ENCODE assay signal across 8 mouse cellular contexts in the genomic region with DNA sequence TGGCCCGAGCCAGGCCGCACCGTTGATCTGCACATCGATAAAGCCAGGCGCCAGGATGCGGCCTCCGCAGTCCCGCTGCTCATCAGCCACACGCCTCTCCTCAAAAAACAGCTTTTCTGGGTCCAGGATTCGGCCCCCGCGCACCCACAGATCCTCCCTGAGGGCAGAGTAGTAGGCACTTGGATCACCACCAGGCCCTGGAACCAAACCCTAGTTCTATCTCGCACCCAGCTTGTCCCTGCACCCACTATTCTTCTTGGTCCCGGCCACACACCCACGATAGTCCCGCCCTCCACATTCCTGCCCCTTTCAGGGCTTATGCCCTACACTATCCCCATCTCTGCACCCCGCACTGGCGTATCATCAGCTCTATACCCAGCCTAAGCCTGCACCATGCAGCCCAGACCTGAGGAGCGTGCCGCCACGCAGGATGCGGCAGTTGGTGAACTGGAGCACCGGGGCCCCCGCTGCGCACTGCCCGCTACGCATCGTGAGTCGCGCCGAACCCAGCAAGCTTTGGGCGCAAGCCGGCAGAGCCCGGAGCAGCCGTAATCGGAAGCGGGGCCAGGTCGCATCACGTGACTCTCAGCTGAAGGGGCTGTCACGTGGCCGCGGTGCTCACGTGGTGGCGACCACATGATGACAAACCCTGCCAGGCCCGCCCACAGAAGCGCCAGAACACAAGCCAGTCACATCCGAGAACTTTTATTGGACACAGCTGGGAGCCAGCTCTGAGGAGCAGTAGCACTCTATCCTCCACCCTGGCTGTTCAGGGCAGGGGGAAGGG. TPM values are rescaled to one million over a fixed set of nuclear protein-coding genes. Genes with fewer than 3 reads are reported as not detected.
A peak's percentile ranks its signal among the peaks of the same experiment; 100 is the strongest.
DNase-seq lines count a peak whose midpoint lies in the region; ATAC-seq and TF ChIP-seq lines count a peak whose summit lies in the region.

Amdhd2 (minus strand) TSS at position 591 of the 787 bp plus-strand sequence.

- H3K27me3 ChIP-seq in C2C12 (ENCODE audit: control insufficient read depth, insufficient read depth, insufficient read length): no peaks in the 10 kb centered on the region
- no peaks in the 10 kb centered on the region for H3K27me3 ChIP-seq in erythroblast, embryonic 14.5 days (ENCODE audit: control insufficient read depth)
- no peaks in the 10 kb centered on the region for H3K27me3 ChIP-seq in heart, embryonic 11.5 days (ENCODE audit: control insufficient read depth, insufficient read depth, low read length)
- H3K27me3 ChIP-seq in kidney, embryonic 16.5 days (ENCODE audit: insufficient read depth, low read length): no peaks in the 10 kb centered on the region
- no peaks in the 10 kb centered on the region for H3K27me3 ChIP-seq in liver, adult 2 months (ENCODE audit: control insufficient read depth, insufficient read depth, low read length)
- H3K27me3 ChIP-seq in myocyte (ENCODE audit: control insufficient read depth, insufficient read depth, insufficient read length): no peaks in the 10 kb centered on the region
- H3K27me3 ChIP-seq in splenic B cell, adult 2 months (ENCODE audit: control insufficient read depth, insufficient read depth, low read length, poor library complexity, severe bottlenecking): no peaks in the 10 kb centered on the region

- peaks cover 25% of the 10 kb centered on the region for H3K79me3 ChIP-seq in C2C12 (ENCODE audit: low read depth)

- H3K27ac ChIP-seq in heart, embryonic 11.5 days (ENCODE audit: low read depth, low read length): peak within 1 kb of the TSS; percentile 84
- H3K27ac ChIP-seq in kidney, embryonic 16.5 days (ENCODE audit: low read length): peak within 1 kb of the TSS; percentile 86
- H3K27ac ChIP-seq in liver, adult 2 months (replicated peaks; ENCODE audit: insufficient read depth, low read depth, low read length): peak within 1 kb of the TSS; percentile 45

- peak within 1 kb of the TSS; percentile 48 for H3K4me3 ChIP-seq in C2C12 (ENCODE audit: insufficient read depth, poor library complexity, severe bottlenecking)
- peak within 1 kb of the TSS; percentile 80 for H3K4me3 ChIP-seq in erythroblast, embryonic 14.5 days (replicated peaks)
- peak within 1 kb of the TSS; percentile 82 for H3K4me3 ChIP-seq in heart, embryonic 11.5 days (ENCODE audit: low read depth, low read length)
- peak within 1 kb of the TSS; percentile 79 for H3K4me3 ChIP-seq in kidney, embryonic 16.5 days (ENCODE audit: low read length)
- peak within 1 kb of the TSS; percentile 64 for H3K4me3 ChIP-seq in liver, adult 2 months (ENCODE audit: insufficient read depth, low read depth, low read length)
- peak within 1 kb of the TSS; percentile 56 for H3K4me3 ChIP-seq in myocyte

- TF ChIP-seq POLR2A in brain, embryonic 14.5 days (IDR thresholded peaks at IDR 0.05; ENCODE audit: borderline replicate concordance, extremely low read depth, insufficient read depth, insufficient read length, poor library complexity, severe bottlenecking): peak; percentile 20; the same call in 1 of the 2 replicates
- 0 out of 2 replicates have a peak, but pooled peaks have one; percentile 16 for TF ChIP-seq POLR2A in liver, adult 2 months (IDR thresholded peaks at IDR 0.05; ENCODE audit: extremely low read depth, insufficient read depth, low read length)
- TF ChIP-seq POLR2A in myocyte (IDR thresholded peaks at IDR 0.05; ENCODE audit: insufficient read length, low read depth): peak; percentile 78

- H3K36me3 ChIP-seq in C2C12 (ENCODE audit: control insufficient read depth, insufficient read depth) (peaks cover 22% of the 10 kb centered on the region), myocyte (ENCODE audit: control insufficient read depth, insufficient read depth) (peaks cover 11% of the 10 kb centered on the region)
- H3K36me3 ChIP-seq in erythroblast, embryonic 14.5 days (ENCODE audit: control insufficient read depth): peaks cover 39% of the 10 kb centered on the region
- H3K36me3 ChIP-seq in heart, embryonic 11.5 days (ENCODE audit: control insufficient read depth, insufficient read depth, low read length): peaks cover 8% of the 10 kb centered on the region
- H3K36me3 ChIP-seq in kidney, embryonic 16.5 days (ENCODE audit: insufficient read depth, low read length): peaks cover 3% of the 10 kb centered on the region; the same call in 1 of the 2 replicates
- peaks cover 8% of the 10 kb centered on the region; the same call in 1 of the 2 replicates for H3K36me3 ChIP-seq in liver, adult 2 months (ENCODE audit: control insufficient read depth, insufficient read depth, low read length)
- H3K36me3 ChIP-seq in splenic B cell, adult 2 months (ENCODE audit: control insufficient read depth, insufficient read depth, low read length, poor library complexity, severe bottlenecking): peaks cover 3% of the 10 kb centered on the region

- DNase-seq in brain, embryonic 14.5 days (ENCODE audit: low read depth): peak; percentile 98
- DNase-seq in liver, adult 2 months (ENCODE audit: extremely low read depth, low read depth, low spot score): peak; percentile 87
- peak; percentile 98 for DNase-seq in splenic B cell, adult 2 months (ENCODE audit: low read depth, low spot score)

- H3K79me2 ChIP-seq in C2C12 (ENCODE audit: control insufficient read depth, insufficient read depth) (peaks cover 51% of the 10 kb centered on the region), myocyte (ENCODE audit: control insufficient read depth, insufficient read depth) (peaks cover 26% of the 10 kb centered on the region)
- peaks cover 6% of the 10 kb centered on the region for H3K79me2 ChIP-seq in liver, adult 2 months (ENCODE audit: control insufficient read depth, insufficient read depth, low read length)

- H3K9ac ChIP-seq in heart, embryonic 11.5 days (ENCODE audit: low read depth, low read length): peak within 1 kb of the TSS; percentile 90
- peak within 1 kb of the TSS; percentile 80 for H3K9ac ChIP-seq in kidney, embryonic 16.5 days (replicated peaks; ENCODE audit: low read length)
- H3K9ac ChIP-seq in liver, adult 2 months (ENCODE audit: low read depth, low read length): peak within 1 kb of the TSS; percentile 75

- ATAC-seq in heart, embryonic 11.5 days (replicated peaks; ENCODE audit: insufficient number of reproducible peaks, low FRiP score, low TSS enrichment): peak; percentile 84
- peak; percentile 91 for ATAC-seq in kidney, embryonic 16.5 days (ENCODE audit: low FRiP score, low TSS enrichment)

- peaks cover 59% of the 10 kb centered on the region for H3K4me1 ChIP-seq in erythroblast, embryonic 14.5 days (ENCODE audit: control insufficient read depth)
- H3K4me1 ChIP-seq in heart, embryonic 11.5 days (ENCODE audit: control insufficient read depth, insufficient read depth, low read length): peaks cover 12% of the 10 kb centered on the region
- H3K4me1 ChIP-seq in kidney, embryonic 16.5 days (ENCODE audit: insufficient read depth, low read length): peaks cover 23% of the 10 kb centered on the region
- peaks cover 18% of the 10 kb centered on the region for H3K4me1 ChIP-seq in liver, adult 2 months (ENCODE audit: control insufficient read depth, insufficient read depth, low read length)

- peak within 1 kb of the TSS; percentile 99 for H3K4me2 ChIP-seq in heart, embryonic 11.5 days
- H3K4me2 ChIP-seq in kidney, embryonic 16.5 days (replicated peaks; ENCODE audit: low read depth, low read length): peak within 1 kb of the TSS; percentile 68
- peak within 1 kb of the TSS; percentile 88 for H3K4me2 ChIP-seq in myocyte (ENCODE audit: low read depth)

- no peak for TF ChIP-seq CTCF in C2C12 (IDR thresholded peaks at IDR 0.05; ENCODE audit: control insufficient read depth, insufficient read depth, insufficient read length)
- no peak for TF ChIP-seq CTCF in brain, embryonic 14.5 days (IDR thresholded peaks at IDR 0.05; ENCODE audit: borderline replicate concordance, extremely low read depth, insufficient read depth, insufficient read length)
- TF ChIP-seq CTCF in liver, adult 2 months (IDR thresholded peaks at IDR 0.05; ENCODE audit: low read depth, low read length): no peak

- H3ac ChIP-seq in C2C12 (ENCODE audit: control insufficient read depth, insufficient read length, low read depth) (peak within 1 kb of the TSS; percentile 87), myocyte (ENCODE audit: control insufficient read depth, insufficient read length) (peak within 1 kb of the TSS; percentile 68)

- H3K9me3 ChIP-seq in erythroblast, embryonic 14.5 days (ENCODE audit: control insufficient read depth, low read length): no peaks in the 10 kb centered on the region
- no peaks in the 10 kb centered on the region for H3K9me3 ChIP-seq in heart, embryonic 11.5 days (replicated peaks; ENCODE audit: control insufficient read depth, low read length)
- H3K9me3 ChIP-seq in kidney, embryonic 16.5 days (ENCODE audit: low read length): no peaks in the 10 kb centered on the region

- under 1% methylated on average over 47 of the region's 47 CpGs for WGBS in heart, embryonic 11.5 days (ENCODE audit: insufficient replicate concordance)
- under 1% methylated on average over 47 of the region's 47 CpGs for WGBS in kidney, embryonic 16.5 days
- WGBS in liver, adult 2 months: under 1% methylated on average over 47 of the region's 47 CpGs

TF ChIP-seq in C2C12, 6 proteins besides CTCF, POLR2A, EP300 and RAD21:
- TF ChIP-seq USF1 (IDR thresholded peaks at IDR 0.05; ENCODE audit: low read depth) (peak; percentile 87), MYOD1 (IDR thresholded peaks at IDR 0.05; ENCODE audit: control insufficient read depth, insufficient read length, low read depth) (no peak), MAX (IDR thresholded peaks at IDR 0.05) (peak; percentile 17)
TF ChIP-seq in C2C12: peak in this region for 2.

TF ChIP-seq in myocyte, 11 proteins besides CTCF, POLR2A, EP300 and RAD21:
- TF ChIP-seq TCF12 (IDR thresholded peaks at IDR 0.05; ENCODE audit: insufficient read depth, poor library complexity, severe bottlenecking) (no peak), USF1 (IDR thresholded peaks at IDR 0.05; ENCODE audit: low read depth) (peak; percentile 87), CEBPB (IDR thresholded peaks at IDR 0.05; ENCODE audit: insufficient read depth, poor library complexity, severe bottlenecking) (no peak), MYOG (IDR thresholded peaks at IDR 0.05; ENCODE audit: control insufficient read depth in 1 of 3, insufficient read depth in 1 of 3, insufficient read length in 2 of 3, low read depth in 2 of 3) (no peak), POLR2AphosphoS2 (IDR thresholded peaks at IDR 0.05; ENCODE audit: insufficient read length, low read depth) (peak; percentile 98)

RNA-seq across cellular contexts. Expression of gene Amdhd2, which starts in this region (rescaled TPM):
- polyA plus RNA-seq in C2C12 (2012; fragmentation: generic; extraction: Trizol) (41.9 TPM), myocyte (2012; fragmentation: generic; extraction: Trizol) (29.8 TPM)
- polyA plus RNA-seq in brain, embryonic 14.5 days (2012; rRNA removed): 37.2 and 40.7 TPM in 2 replicates
- 7.0 and 9.1 TPM in 2 replicates for polyA plus RNA-seq in erythroblast, embryonic 14.5 days (2012)
- polyA plus RNA-seq in heart, embryonic 11.5 days (2014; fragmentation: Nextera tagmentation; extraction: Ambion mirVana): 28.3 and 31.0 TPM in 2 replicates
- polyA plus RNA-seq in kidney, embryonic 16.5 days (2015; fragmentation: Nextera tagmentation; extraction: Ambion mirVana): 42.1 and 45.6 TPM in 2 replicates
- 19.3 and 23.8 TPM in 2 replicates for total RNA-seq in liver, adult 2 months (2014; rRNA removed)
- polyA plus RNA-seq in liver, adult 2 months (2012; rRNA removed): 26.7 and 35.4 TPM in 2 replicates

Comparison
In these comparisons a context has a peak if more than half of its experiments do, and no peak if none do; other contexts are left out.
1. Peak in every context shown above with its lines: DNase-seq, ATAC-seq, H3K4me3 ChIP-seq and H3K27ac ChIP-seq.
2. POLR2A ChIP-seq: peak in every context shown above with its lines; median percentile 78 in myocyte; 20 in brain, embryonic 14.5 days; 16 in liver, adult 2 months.